Mouse (Mus musculus) left cerebral cortex, postnatal 14 days (tissue): Measurements from ENCODE around the gene Cdkn1b. TPM values are rescaled to one million over a fixed set of nuclear protein-coding genes. Genes with fewer than 3 reads are reported as not detected.

Experiments
- DNase-seq, 2 experiments: peaks; one replicate each; pipeline ENCODE4 v3.0.0; 2021 to 2022; ENCODE audit warnings: low spot score in 2 of 2, mixed read lengths in 1 of 2
- intact Hi-C: fragments of 180-260 bp; cut with DNase I; formaldehyde crosslinking; loops from one replicate; pipeline ENCODE4 v1.15.1; 2025
- total RNA-seq, 2 experiments: library from RNA; stranded (reverse); gene quantifications; 2 replicates each; pipeline ENCODE4 v1.2.3; 2021

Gene Cdkn1b
- total RNA-seq, 2 experiments from 2014 or later = 45.1 to 49.4 TPM

DNA sequence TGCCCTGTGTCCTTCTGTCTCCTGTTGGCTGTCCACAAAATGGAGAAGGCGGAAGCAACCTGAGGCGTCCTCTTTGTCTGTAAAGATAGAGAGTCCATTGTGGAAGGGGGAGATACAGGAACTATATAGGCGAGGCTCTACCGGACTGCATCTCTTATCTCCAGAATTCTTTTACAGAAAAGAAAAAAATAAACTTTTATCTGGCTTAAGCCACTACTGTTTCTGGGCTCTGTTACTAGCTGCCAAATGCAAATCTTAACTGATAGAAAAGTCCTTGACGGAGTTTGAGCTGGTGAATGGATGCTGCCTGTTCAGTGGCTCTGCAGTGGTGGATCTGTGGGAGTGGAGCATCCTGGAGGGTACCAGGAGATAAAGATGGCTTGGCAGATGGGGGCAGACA lies 31.2 kb downstream of the Cdkn1b start:
- intact Hi-C loops = no loop called here
- no peak for DNase-seq

DNA sequence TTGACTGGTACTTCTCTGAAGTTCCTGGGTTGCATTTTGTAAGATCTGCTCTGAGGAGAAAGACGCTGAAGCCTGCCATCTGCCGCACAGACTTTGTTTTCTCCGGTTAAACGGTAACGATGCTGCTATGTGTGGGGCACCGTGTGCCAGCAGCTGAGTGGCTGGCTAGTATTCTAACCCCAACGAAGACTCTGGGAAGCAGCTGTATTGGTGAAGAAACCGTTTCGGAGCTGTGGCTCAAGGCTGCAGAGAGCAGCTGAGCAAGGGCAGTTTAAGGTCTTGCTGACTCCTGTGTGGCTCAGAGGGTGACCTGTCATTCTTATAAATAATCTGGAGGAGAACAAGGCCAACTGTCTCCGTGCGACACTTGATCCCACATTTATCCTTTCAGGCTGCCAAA lies 33.8 kb downstream of the Cdkn1b start:
- peak in 1 of 2 experiments; percentile 16 for DNase-seq

GRCm38 (mm10) chr6:134956388-134956787 lies 36.2 kb downstream of the Cdkn1b start:
- intact Hi-C loops = no loop called here
- DNase-seq = no peak

More for the DNA sequence above, 33.8 kb downstream of the Cdkn1b start:
- intact Hi-C loops = no loop called here

GRCm38 (mm10) chr6:134961286-134961685 lies 41.1 kb downstream of the Cdkn1b start:
- no peak for DNase-seq
- intact Hi-C loops = no loop called here

- intact Hi-C loops = no loop called here
- DNase-seq = no peak
These were observed 41.8 kb downstream of the Cdkn1b start for GRCm38 (mm10) chr6:134961858-134962517.

DNA sequence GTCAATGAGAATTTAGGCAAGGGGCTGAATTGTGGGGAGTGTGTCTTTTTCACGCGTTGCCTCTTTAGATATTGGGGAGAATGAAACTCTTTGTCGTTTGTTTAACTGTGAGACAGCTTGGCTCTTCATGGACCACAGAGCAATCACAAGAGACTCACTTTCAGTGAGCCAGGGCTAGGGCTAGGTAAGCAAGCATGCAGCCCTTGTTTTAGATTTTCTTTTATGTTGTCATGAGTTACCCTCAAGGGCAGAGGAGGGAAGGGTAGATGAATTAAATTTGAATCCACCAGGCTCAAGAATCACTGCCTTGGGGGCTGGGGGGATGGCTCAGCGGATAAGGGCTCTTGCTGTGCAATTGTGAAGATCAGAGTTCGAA lies 42.3 kb downstream of the Cdkn1b start:
- intact Hi-C loops = no loop called here
- DNase-seq = no peak

- intact Hi-C loops = no loop called here
These were observed 43.7 kb downstream of the Cdkn1b start for GRCm38 (mm10) chr6:134963910-134964309.

DNA sequence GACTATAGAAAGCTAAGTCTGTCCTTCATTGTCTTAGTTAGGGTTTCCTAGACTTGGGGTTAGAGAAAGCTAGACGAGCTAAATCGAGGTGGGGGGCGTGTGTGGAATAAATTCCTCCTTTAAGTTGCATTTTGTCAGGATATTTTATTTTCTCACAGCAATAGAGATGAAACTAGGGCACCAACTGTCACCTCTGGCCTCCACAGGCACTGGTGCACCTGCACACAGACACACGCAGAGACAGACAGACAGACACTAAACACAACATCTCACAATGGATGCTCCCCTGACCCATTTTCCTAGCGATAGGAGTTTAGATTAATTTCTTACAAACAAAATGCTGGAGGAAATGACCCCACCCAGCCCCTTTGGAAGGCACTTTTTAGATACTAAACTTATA lies 46.5 kb downstream of the Cdkn1b start:
- intact Hi-C loops = no loop called here

More at GRCm38 (mm10) chr6:134963910-134964309, 43.7 kb downstream of the Cdkn1b start:
- no peak for DNase-seq

GRCm38 (mm10) chr6:134968326-134968725 lies 48.1 kb downstream of the Cdkn1b start:
- intact Hi-C loops = no loop called here
- DNase-seq = no peak

More for the DNA sequence above, 46.5 kb downstream of the Cdkn1b start:
- DNase-seq = no peak

DNA sequence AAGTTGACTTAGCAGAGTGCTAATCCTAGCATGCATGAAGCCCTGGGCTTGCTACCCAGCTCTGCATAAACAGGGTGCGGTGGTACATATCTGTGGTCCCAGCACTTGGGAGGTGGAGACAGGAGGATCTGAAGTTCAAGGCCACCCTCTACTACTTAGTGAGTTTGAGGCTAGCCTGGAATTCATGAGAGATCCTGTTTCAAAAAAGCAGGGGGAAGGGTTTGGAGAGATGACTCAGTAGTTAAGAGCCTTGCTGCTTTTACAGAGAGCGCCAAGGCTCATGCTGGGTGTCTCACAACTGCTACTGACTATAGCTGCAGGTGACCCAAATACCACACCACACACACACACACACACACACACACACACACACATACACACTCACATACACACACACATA lies 49.3 kb downstream of the Cdkn1b start:
- DNase-seq = no peak
- intact Hi-C loops = no loop called here

GRCm38 (mm10) chr6:134972096-134972495 lies 51.9 kb downstream of the Cdkn1b start:
- no peak for DNase-seq
- intact Hi-C loops = no loop called here

Other genes starting within 250 kb of the Cdkn1b start
- gene Dusp16, start 127.8 kb upstream of the Cdkn1b start, total RNA-seq = 1 to 10 TPM; 5.4 to 6.0 TPM
- 10 to 100 TPM; 14.2 to 14.6 TPM for gene Crebl2, start 90.2 kb upstream of the Cdkn1b start, total RNA-seq
- 10 to 100 TPM; 27.5 to 28.0 TPM for gene Gpr19, start 21.8 kb upstream of the Cdkn1b start, total RNA-seq
- 1 to 10 TPM; 5.1 to 7.2 TPM for gene Apold1, start 61.3 kb downstream of the Cdkn1b start, total RNA-seq
- 10 to 100 TPM; 56.1 to 56.8 TPM for gene Ddx47, start 91.2 kb downstream of the Cdkn1b start, total RNA-seq
- gene Gprc5a, start 145.2 kb downstream of the Cdkn1b start, total RNA-seq = under 1 TPM; 0.21 to 0.44 TPM
- gene Gprc5d, start 197.9 kb downstream of the Cdkn1b start, total RNA-seq = not detected